Mouse (Mus musculus) kidney, embryonic 14.5 days (tissue): ENCODE data around the gene Cd81. TPM values are rescaled to one million over a fixed set of nuclear protein-coding genes. Genes with fewer than 3 reads are reported as not detected.

Source experiments
- ATAC-seq: fragments of 200-750 bp; cut with Nextera tagmentation; 2 replicates; pipeline ENCODE4 v1.8.0; 2017; ENCODE audit warnings: moderate number of reproducible peaks, mild to moderate bottlenecking, moderate TSS enrichment, moderate library complexity; ENCODE audit not compliant: low FRiP score, low TSS enrichment
- H3K27ac ChIP-seq: fragments of 300-500 bp; sonication (generic); 2 replicates; pipeline ENCODE4 v1.5.1; 2014; ENCODE audit warnings: low read depth, mild to moderate bottlenecking, low read length, moderate library complexity, mixed read lengths
- H3K27me3 ChIP-seq: fragments of 300-500 bp; sonication (generic); 2 replicates; pipeline ENCODE4 v1.6.1; 2014; ENCODE audit warnings: mild to moderate bottlenecking, low read length; ENCODE audit not compliant: control insufficient read depth, insufficient read depth
- H3K36me3 ChIP-seq: fragments of 300-500 bp; sonication (generic); 2 replicates; pipeline ENCODE4 v1.6.1; 2014; ENCODE audit warnings: low read length, mixed read lengths; ENCODE audit not compliant: control insufficient read depth, insufficient read depth
- H3K4me1 ChIP-seq: fragments of 300-500 bp; sonication (generic); 2 replicates; pipeline ENCODE4 v1.6.1; 2014; ENCODE audit warnings: low read length, mixed read lengths; ENCODE audit not compliant: control insufficient read depth, insufficient read depth
- H3K4me2 ChIP-seq: fragments of 300-500 bp; sonication (generic); replicated peaks from 2 replicates; pipeline ENCODE4 v1.6.1; 2014; ENCODE audit warnings: low read depth, mild to moderate bottlenecking, low read length
- H3K4me3 ChIP-seq: fragments of 300-500 bp; sonication (generic); 2 replicates; pipeline ENCODE4 v1.5.1; 2014; ENCODE audit warnings: mild to moderate bottlenecking, low read length
- H3K9ac ChIP-seq: fragments of 300-500 bp; sonication (generic); 2 replicates; pipeline ENCODE4 v1.6.1; 2014; ENCODE audit warnings: low read depth, mild to moderate bottlenecking, low read length, moderate library complexity
- H3K9me3 ChIP-seq: fragments of 300-500 bp; sonication (generic); 2 replicates; pipeline ENCODE4 v1.6.1; 2016; ENCODE audit warnings: low read length; ENCODE audit not compliant: control insufficient read depth
- WGBS: fragments of 180-500 bp; shearing (Covaris S2); extraction: QIAGEN DNeasy Blood & Tissue Kit; methylation state at CpG from one replicate; pipeline ENCODE4 v1.1.7; 2014; 5-methylcytosine and 5-hydroxymethylcytosine counted together
- polyA plus RNA-seq: library from polyadenylated mRNA; unstranded; fragments of >200 nt; fragmentation: Nextera tagmentation; extraction: Ambion mirVana; gene quantifications from 2 replicates; pipeline ENCODE4 v1.2.1, GENCODE M21; 2014

Gene Cd81
- polyA plus RNA-seq, 1 experiment from 2014 or later, result 477 TPM

DNA sequence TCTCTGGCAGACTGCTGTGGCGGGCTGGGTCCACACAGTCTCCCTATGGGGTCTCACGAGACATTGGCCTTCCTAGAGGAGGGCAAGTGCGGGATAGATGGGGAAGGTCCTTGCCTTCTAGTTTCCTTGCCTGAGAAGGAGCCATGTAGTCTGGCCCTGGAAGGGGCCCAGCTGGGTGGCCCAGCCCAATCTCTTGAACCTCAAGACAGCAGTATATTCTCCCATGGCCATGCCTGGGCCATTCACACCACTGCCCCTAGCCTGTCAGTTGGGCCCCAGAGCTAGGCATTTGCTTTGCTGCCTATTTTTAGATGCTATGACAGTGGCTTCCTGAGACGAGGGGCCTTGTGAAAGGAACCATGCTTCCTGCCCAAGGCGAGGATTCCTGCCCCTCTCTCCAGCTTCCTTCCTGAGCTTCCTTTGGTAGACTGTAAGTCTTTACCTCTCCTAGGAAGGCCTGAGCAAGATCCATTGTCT lies 5.7 kb downstream of the Cd81 start:
- peak overlapping the region; percentile 78 for H3K27ac ChIP-seq
- no peaks in the 10 kb centered on the region for H3K27me3 ChIP-seq
- H3K4me3 ChIP-seq, result no peak overlapping the region
- no peak overlapping the region for H3K9ac ChIP-seq
- no peaks in the 10 kb centered on the region for H3K9me3 ChIP-seq
- peaks cover 30% of the 10 kb centered on the region for H3K4me1 ChIP-seq
- WGBS, result 64% methylated on average over 5 of the region's 5 CpGs
- H3K36me3 ChIP-seq, result peaks cover 28% of the 10 kb centered on the region
- H3K4me2 ChIP-seq, result no peak overlapping the region; the same call in 1 of the 2 replicates
- no peak for ATAC-seq

GRCm38 (mm10) chr7:143059202-143059870 lies 6.8 kb downstream of the Cd81 start:
- H3K9me3 ChIP-seq, result no peaks in the 10 kb centered on the region
- H3K9ac ChIP-seq, result no peak overlapping the region
- no peak for ATAC-seq
- WGBS, result 78% methylated on average over 5 of the region's 5 CpGs
- H3K27me3 ChIP-seq, result no peaks in the 10 kb centered on the region
- no peak overlapping the region for H3K4me3 ChIP-seq
- H3K4me2 ChIP-seq, result no peak overlapping the region
- peaks cover 22% of the 10 kb centered on the region for H3K4me1 ChIP-seq
- H3K36me3 ChIP-seq, result peaks cover 39% of the 10 kb centered on the region
- no peak overlapping the region; the same call in 1 of the 2 replicates for H3K27ac ChIP-seq

- Histone ChIP-seq H3K9me3 (no peaks in the 10 kb centered on the region), H3K27me3 (no peaks in the 10 kb centered on the region), H3K9ac (no peak overlapping the region), H3K4me2 (no peak overlapping the region), H3K36me3 (peaks cover 68% of the 10 kb centered on the region), H3K4me1 (no peaks in the 10 kb centered on the region; the same call in 1 of the 2 replicates), H3K4me3 (no peak overlapping the region), H3K27ac (no peak overlapping the region)
- 86% methylated on average over 2 of the region's 2 CpGs for WGBS
- no peak for ATAC-seq
Measured at GRCm38 (mm10) chr7:143062704-143063103, 10.2 kb downstream of the Cd81 start.

DNA sequence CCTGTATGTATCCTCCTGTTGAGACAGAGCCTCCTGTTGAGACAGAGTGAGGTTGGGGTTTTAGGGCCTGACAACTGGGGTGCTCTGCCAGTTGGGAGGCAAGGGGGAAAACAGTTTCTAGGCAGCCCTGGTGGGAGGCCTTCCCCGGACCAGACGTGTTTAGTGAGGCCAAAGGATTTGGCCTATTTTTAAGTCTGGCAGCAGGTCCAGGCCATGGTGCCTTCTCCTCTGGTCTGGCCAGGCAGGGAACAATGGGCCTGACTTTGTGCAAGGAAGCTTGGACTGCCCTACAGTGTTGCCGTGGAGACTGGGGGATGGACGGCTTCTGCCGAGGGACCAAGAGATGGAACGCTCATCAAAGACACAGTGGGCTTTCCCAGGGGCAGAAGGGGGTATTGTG lies 11.7 kb downstream of the Cd81 start:
- Histone ChIP-seq H3K9me3 (no peaks in the 10 kb centered on the region), H3K4me3 (no peak overlapping the region), H3K4me2 (no peak overlapping the region), H3K4me1 (no peaks in the 10 kb centered on the region; the same call in 1 of the 2 replicates), H3K27ac (no peak overlapping the region), H3K36me3 (peaks cover 74% of the 10 kb centered on the region), H3K9ac (no peak overlapping the region), H3K27me3 (no peaks in the 10 kb centered on the region)
- 81% methylated on average over 6 of the region's 6 CpGs for WGBS
- no peak for ATAC-seq

- ATAC-seq, result no peak
- Histone ChIP-seq H3K4me3 (no peak overlapping the region), H3K9ac (no peak overlapping the region), H3K9me3 (no peaks in the 10 kb centered on the region), H3K36me3 (peaks cover 78% of the 10 kb centered on the region), H3K27me3 (no peaks in the 10 kb centered on the region), H3K27ac (no peak overlapping the region), H3K4me2 (no peak overlapping the region), H3K4me1 (peaks cover 7% of the 10 kb centered on the region)
- 92% methylated on average over 2 of the region's 2 CpGs for WGBS
Measured at GRCm38 (mm10) chr7:143065692-143066091, 13.2 kb downstream of the Cd81 start.

GRCm38 (mm10) chr7:143067469-143067868 lies 14.9 kb downstream of the Cd81 start:
- H3K27me3 ChIP-seq, result no peaks in the 10 kb centered on the region
- no peaks in the 10 kb centered on the region for H3K9me3 ChIP-seq
- peaks cover 9% of the 10 kb centered on the region for H3K4me1 ChIP-seq
- H3K4me2 ChIP-seq, result no peak overlapping the region
- peaks cover 66% of the 10 kb centered on the region for H3K36me3 ChIP-seq
- no peak overlapping the region for H3K9ac ChIP-seq
- no peak for ATAC-seq
- H3K27ac ChIP-seq, result no peak overlapping the region
- WGBS, result 78% methylated on average over 2 of the region's 2 CpGs
- no peak overlapping the region for H3K4me3 ChIP-seq

- Histone ChIP-seq H3K9me3 (no peaks in the 10 kb centered on the region), H3K36me3 (peaks cover 62% of the 10 kb centered on the region), H3K9ac (no peak overlapping the region), H3K27ac (peak overlapping the region; percentile 96; the same call in 1 of the 2 replicates), H3K27me3 (no peaks in the 10 kb centered on the region), H3K4me3 (peak overlapping the region; percentile 89; the same call in 1 of the 2 replicates), H3K4me2 (peak overlapping the region; percentile 40), H3K4me1 (peaks cover 9% of the 10 kb centered on the region)
- 86% methylated on average over 3 of the region's 3 CpGs for WGBS
- no peak for ATAC-seq
Measured at GRCm38 (mm10) chr7:143067897-143068296, 15.4 kb downstream of the Cd81 start.

DNA sequence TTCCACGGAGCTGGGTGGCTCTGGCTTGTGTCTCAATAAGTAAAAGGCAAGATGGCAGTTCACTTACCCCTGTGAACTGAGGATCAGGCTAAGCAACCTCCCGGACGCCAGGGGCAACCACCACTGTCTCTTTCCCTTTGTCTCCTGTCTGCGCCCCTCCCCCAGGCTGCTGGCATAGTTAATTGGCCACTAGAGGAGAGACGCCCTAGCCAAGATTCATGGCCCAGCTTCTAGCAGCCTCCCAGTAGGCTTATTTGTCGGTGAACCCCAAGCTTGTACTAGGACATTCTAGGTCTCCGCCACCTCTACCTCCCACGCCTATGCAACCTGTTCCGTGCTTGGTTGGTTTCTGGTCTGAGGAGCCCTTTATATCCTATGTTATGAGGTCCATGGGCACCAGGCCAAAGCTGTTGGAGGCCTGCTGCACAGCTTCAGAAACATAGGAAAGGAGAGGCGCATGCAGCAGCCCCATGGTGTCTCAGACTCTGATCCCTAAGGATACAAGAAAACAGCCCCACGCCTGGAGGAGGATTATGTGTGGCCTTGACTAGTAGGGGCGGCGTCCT lies 15.9 kb downstream of the Cd81 start:
- Histone ChIP-seq H3K4me3 (peak overlapping the region; percentile 89), H3K9me3 (no peaks in the 10 kb centered on the region), H3K4me2 (peak overlapping the region; percentile 40), H3K4me1 (peaks cover 9% of the 10 kb centered on the region), H3K36me3 (peaks cover 57% of the 10 kb centered on the region), H3K27me3 (no peaks in the 10 kb centered on the region), H3K9ac (peak overlapping the region; percentile 53), H3K27ac (peak overlapping the region; percentile 96)
- WGBS, result 45% methylated on average over 13 of the region's 13 CpGs
- peak; percentile 3 for ATAC-seq

DNA sequence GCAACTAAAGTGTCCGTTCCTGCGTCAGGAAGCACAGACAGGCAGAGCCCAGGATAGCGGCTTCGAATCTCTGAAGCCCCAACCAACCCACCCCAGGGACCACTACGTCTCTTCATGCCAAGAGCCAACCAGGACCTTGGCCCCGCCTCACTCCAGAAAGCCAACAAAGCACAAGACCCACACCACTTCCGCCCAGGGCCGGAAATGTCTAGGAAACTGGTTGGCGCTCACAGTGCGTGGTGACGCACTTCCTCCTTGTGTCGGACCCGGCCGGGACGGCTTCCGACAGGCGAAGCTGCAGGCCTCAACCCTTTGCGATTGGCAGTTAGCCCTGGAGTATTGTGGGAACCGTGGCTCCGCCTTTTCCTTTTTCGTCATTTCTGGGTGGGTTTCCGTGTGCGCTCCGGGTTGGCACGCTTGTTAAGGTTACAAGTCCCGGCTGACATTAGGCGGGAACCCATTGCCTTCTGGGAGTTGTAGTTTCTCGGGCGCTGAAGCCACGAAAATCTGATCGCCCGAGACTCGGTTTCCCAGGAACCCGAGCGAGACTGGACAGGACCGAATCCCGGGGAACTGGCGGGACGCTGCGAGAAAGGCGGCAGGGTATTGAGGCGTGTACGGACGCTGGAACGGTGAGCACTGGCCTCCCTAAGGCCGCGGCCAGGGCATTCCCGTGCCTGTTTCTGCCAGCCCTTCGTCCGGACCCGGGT lies 16.5 kb downstream of the Cd81 start, which contains the start of gene Tssc4:
Tssc4 (plus strand) TSS at position 368 of the 710 bp plus-strand sequence.
- peaks cover 51% of the 10 kb centered on the region for H3K36me3 ChIP-seq
- no peaks in the 10 kb centered on the region for H3K9me3 ChIP-seq
- no peaks in the 10 kb centered on the region for H3K27me3 ChIP-seq
- H3K9ac ChIP-seq, result peak within 1 kb of the TSS; percentile 88
- H3K4me1 ChIP-seq, result peaks cover 9% of the 10 kb centered on the region
- peak within 1 kb of the TSS; percentile 96 for H3K27ac ChIP-seq
- ATAC-seq, result peak; percentile 96
- H3K4me2 ChIP-seq, result peak within 1 kb of the TSS; percentile 93
- under 1% methylated on average over 51 of the region's 51 CpGs for WGBS
- peak within 1 kb of the TSS; percentile 89 for H3K4me3 ChIP-seq
